Mouse (Mus musculus) kidney, adult 2 months (tissue): ENCODE data around the gene Ptprd.

Source experiments
- CTCF ChIP-seq: fragments of 200-500 bp; conservative IDR thresholded peaks from 2 replicates; pipeline ENCODE4 v1.5.1; 2011; ENCODE audit warnings: low read depth, mild to moderate bottlenecking, control low read depth, low read length, moderate library complexity, mixed read lengths; ENCODE audit not compliant: insufficient read depth, insufficient read length
- POLR2A ChIP-seq: fragments of 200-500 bp; IDR thresholded peaks from one replicate; pipeline ENCODE4 v1.6.1; 2011; ENCODE audit warnings: low read depth, low read length, control low read depth

GRCm38 (mm10) chr4:76802708-76803107 is 1409.1 kb downstream of the Ptprd start:
- TF ChIP-seq CTCF (no peak), POLR2A (no peak)
